Mouse (Mus musculus) MEL (cell line): ENCODE measurements around the gene Rac1. TPM values are rescaled to one million over a fixed set of nuclear protein-coding genes. Genes with fewer than 3 reads are reported as not detected.
A peak's percentile ranks its signal among the peaks of the same experiment; 100 is the strongest.

Experiments used
- DNase-seq: peaks from one replicate; pipeline ENCODE4 v3.0.0; 2011; ENCODE audit warnings: low read depth, low spot score
- H3K27ac ChIP-seq: 2 replicates; pipeline ENCODE4 v1.5.1; 2012; ENCODE audit warnings: low read depth, mild to moderate bottlenecking, control low read depth, low read length, moderate library complexity; ENCODE audit not compliant: control insufficient read depth
- H3K27me3 ChIP-seq, 2 experiments: fragments of 150-350 bp in 1 of 2; sonication (generic) in 1 of 2; 2 replicates each; pipeline ENCODE4 v1.6.1; 2012; ENCODE audit warnings: low read length in 2 of 2, mild to moderate bottlenecking in 2 of 2, improper control_type of control experiment in 1 of 2, moderate library complexity in 1 of 2; ENCODE audit not compliant: insufficient read depth in 2 of 2, control insufficient read depth in 1 of 2
- H3K36me3 ChIP-seq, 2 experiments: 2 replicates each; pipeline ENCODE4 v1.6.1; 2012 to 2014; ENCODE audit warnings: low read length in 2 of 2, improper control_type of control experiment in 1 of 2, inconsistent platforms in 1 of 2, mild to moderate bottlenecking in 1 of 2; ENCODE audit not compliant: insufficient read depth in 2 of 2, control insufficient read depth in 1 of 2
- H3K4me1 ChIP-seq, 2 experiments: fragments of 150-350 bp in 1 of 2; sonication (generic) in 1 of 2; 2 replicates each; pipeline ENCODE4 v1.6.1; 2012; ENCODE audit warnings: low read length in 2 of 2, improper control_type of control experiment in 1 of 2, mild to moderate bottlenecking in 1 of 2; ENCODE audit not compliant: insufficient read depth in 2 of 2, control insufficient read depth in 1 of 2
- H3K4me3 ChIP-seq, 2 experiments: fragments of 150-350 bp in 1 of 2; sonication (generic) in 1 of 2; 2 replicates each; pipeline ENCODE4 v1.5.1; 2012; ENCODE audit warnings: low read depth in 2 of 2, low read length in 2 of 2, mild to moderate bottlenecking in 2 of 2, moderate library complexity in 2 of 2, control low read depth in 1 of 2, improper control_type of control experiment in 1 of 2; ENCODE audit not compliant: control insufficient read depth in 1 of 2, insufficient read depth in 1 of 2
- H3K79me2 ChIP-seq: 2 replicates; pipeline ENCODE4 v1.6.1; 2012; ENCODE audit warnings: mild to moderate bottlenecking, low read length, moderate library complexity; ENCODE audit not compliant: control insufficient read depth, poor library complexity, insufficient read depth
- H3K9ac ChIP-seq: 2 replicates; pipeline ENCODE4 v1.6.1; 2012; ENCODE audit warnings: low read depth, mild to moderate bottlenecking, control low read depth, low read length, moderate library complexity; ENCODE audit not compliant: control insufficient read depth, poor library complexity, severe bottlenecking
- H3K9me3 ChIP-seq: fragments of 150-350 bp; sonication (generic); replicated peaks from 2 replicates; pipeline ENCODE4 v1.6.1; 2012; ENCODE audit warnings: mild to moderate bottlenecking, low read length, improper control_type of control experiment, moderate library complexity; ENCODE audit not compliant: insufficient read depth
- CHD2 ChIP-seq: IDR thresholded peaks from 2 replicates; pipeline ENCODE4 v1.6.1; 2011; ENCODE audit warnings: low read length, improper control_type of control experiment
- E2F4 ChIP-seq: IDR thresholded peaks from 2 replicates; pipeline ENCODE4 v1.6.1; 2011; ENCODE audit warnings: low read depth, low read length, improper control_type of control experiment, borderline replicate concordance
- ELF1 ChIP-seq: IDR thresholded peaks from 2 replicates; pipeline ENCODE4 v1.6.1; 2014; ENCODE audit warnings: low read depth, mild to moderate bottlenecking, inconsistent platforms, low read length, improper control_type of control experiment, moderate library complexity
- EP300 ChIP-seq, 2 experiments: IDR thresholded peaks; 2 replicates each; pipeline ENCODE4 v1.6.1; 2011; ENCODE audit warnings: improper control_type of control experiment in 2 of 2, low read length in 2 of 2, low read depth in 1 of 2, mild to moderate bottlenecking in 1 of 2
- GATA1 ChIP-seq: IDR thresholded peaks from 2 replicates; pipeline ENCODE4 v1.6.1; 2011; ENCODE audit warnings: low read depth, low read length, improper control_type of control experiment
- HCFC1 ChIP-seq: IDR thresholded peaks from 2 replicates; pipeline ENCODE4 v1.6.1; 2012; ENCODE audit warnings: low read depth, mild to moderate bottlenecking, inconsistent platforms, low read length, improper control_type of control experiment, moderate library complexity
- JUND ChIP-seq: IDR thresholded peaks from 2 replicates; pipeline ENCODE4 v1.6.1; 2011; ENCODE audit warnings: low read depth, mild to moderate bottlenecking, improper control_type of control experiment, low read length
- KAT2A ChIP-seq: conservative IDR thresholded peaks from 2 replicates; pipeline ENCODE4 v1.6.1; 2012; ENCODE audit warnings: low read depth, low read length, improper control_type of control experiment, inconsistent platforms
- MAFK ChIP-seq: IDR thresholded peaks from 2 replicates; pipeline ENCODE4 v1.6.1; 2011; ENCODE audit warnings: low read depth, mild to moderate bottlenecking, low read length, improper control_type of control experiment, borderline replicate concordance
- MAX ChIP-seq: IDR thresholded peaks from 2 replicates; pipeline ENCODE4 v1.6.1; 2011; ENCODE audit warnings: low read length, improper control_type of control experiment
- MAZ ChIP-seq: IDR thresholded peaks from 2 replicates; pipeline ENCODE4 v1.6.1; 2012; ENCODE audit warnings: low read depth, mild to moderate bottlenecking, inconsistent platforms, low read length, improper control_type of control experiment
- MEF2A ChIP-seq: IDR thresholded peaks from 2 replicates; pipeline ENCODE4 v1.6.1; 2014; ENCODE audit warnings: low read depth, mild to moderate bottlenecking, inconsistent platforms, low read length, improper control_type of control experiment; ENCODE audit not compliant: poor library complexity, insufficient replicate concordance, severe bottlenecking; ENCODE audit errors: extremely low read depth
- MXI1 ChIP-seq: IDR thresholded peaks from 2 replicates; pipeline ENCODE4 v1.6.1; 2011; ENCODE audit warnings: mild to moderate bottlenecking, low read depth, low read length, improper control_type of control experiment
- MYB ChIP-seq: IDR thresholded peaks from 2 replicates; pipeline ENCODE4 v1.6.1; 2011; ENCODE audit warnings: mild to moderate bottlenecking, low read depth, low read length, improper control_type of control experiment
- MYC ChIP-seq: IDR thresholded peaks from 2 replicates; pipeline ENCODE4 v1.6.1; 2011; ENCODE audit warnings: low read depth, mild to moderate bottlenecking, low read length, improper control_type of control experiment, moderate library complexity
- NELFE ChIP-seq: IDR thresholded peaks from 2 replicates; pipeline ENCODE4 v1.6.1; 2011; ENCODE audit warnings: low read depth, low read length, improper control_type of control experiment
- NRF1 ChIP-seq: IDR thresholded peaks from 2 replicates; pipeline ENCODE4 v1.6.1; 2014; ENCODE audit warnings: low read depth, mild to moderate bottlenecking, inconsistent platforms, low read length, improper control_type of control experiment, moderate library complexity; ENCODE audit not compliant: poor library complexity, insufficient read depth, severe bottlenecking
- POLR2A ChIP-seq, 2 experiments: IDR thresholded peaks; 2 replicates each; pipeline ENCODE4 v1.6.1; 2011 to 2012; ENCODE audit warnings: low read length in 2 of 2, mild to moderate bottlenecking in 2 of 2, control low read depth in 1 of 2, improper control_type of control experiment in 1 of 2, low read depth in 1 of 2, moderate library complexity in 1 of 2; ENCODE audit not compliant: control insufficient read depth in 1 of 2, insufficient read depth in 1 of 2, poor library complexity in 1 of 2
- POLR2AphosphoS2 ChIP-seq: IDR thresholded peaks from 2 replicates; pipeline ENCODE4 v1.6.1; 2011; ENCODE audit warnings: low read length, improper control_type of control experiment
- POLR2AphosphoS5 ChIP-seq: IDR thresholded peaks from 2 replicates; pipeline ENCODE4 v1.6.1; 2012; ENCODE audit warnings: low read depth, borderline replicate concordance, mild to moderate bottlenecking, inconsistent platforms, low read length, moderate library complexity, mixed read lengths
- RAD21 ChIP-seq: IDR thresholded peaks from 2 replicates; pipeline ENCODE4 v1.6.1; 2011; ENCODE audit warnings: mild to moderate bottlenecking, low read depth, low read length, improper control_type of control experiment
- RCOR1 ChIP-seq: IDR thresholded peaks from 2 replicates; pipeline ENCODE4 v1.6.1; 2012; ENCODE audit warnings: low read depth, mild to moderate bottlenecking, inconsistent platforms, low read length, improper control_type of control experiment
- SMC3 ChIP-seq: IDR thresholded peaks from 2 replicates; pipeline ENCODE4 v1.6.1; 2011; ENCODE audit warnings: low read depth, low read length, improper control_type of control experiment
- TAL1 ChIP-seq: IDR thresholded peaks from 2 replicates; pipeline ENCODE4 v1.6.1; 2012; ENCODE audit warnings: mild to moderate bottlenecking, inconsistent platforms, low read length, moderate library complexity, mixed read lengths
- TBP ChIP-seq: IDR thresholded peaks from 2 replicates; pipeline ENCODE4 v1.8.0; 2011; ENCODE audit warnings: low read depth, low read length, improper control_type of control experiment
- TCF12 ChIP-seq: IDR thresholded peaks from 2 replicates; pipeline ENCODE4 v1.6.1; 2014; ENCODE audit warnings: low read depth, mild to moderate bottlenecking, inconsistent platforms, low read length, improper control_type of control experiment, moderate library complexity
- UBTF ChIP-seq: IDR thresholded peaks from 2 replicates; pipeline ENCODE4 v1.6.1; 2012; ENCODE audit warnings: low read depth, mild to moderate bottlenecking, inconsistent platforms, low read length, improper control_type of control experiment, moderate library complexity, borderline replicate concordance; ENCODE audit not compliant: insufficient read depth
- USF1 ChIP-seq: IDR thresholded peaks from 2 replicates; pipeline ENCODE4 v1.6.1; 2014; ENCODE audit warnings: low read depth, mild to moderate bottlenecking, inconsistent platforms, low read length, improper control_type of control experiment, moderate library complexity
- USF2 ChIP-seq, 2 experiments: IDR thresholded peaks; 2 replicates each; pipeline ENCODE4 v1.6.1; 2011 to 2012; ENCODE audit warnings: improper control_type of control experiment in 2 of 2, low read length in 2 of 2, borderline replicate concordance in 1 of 2, inconsistent platforms in 1 of 2, low read depth in 1 of 2, mild to moderate bottlenecking in 1 of 2; ENCODE audit not compliant: insufficient read depth in 1 of 2
- ZNF384 ChIP-seq: IDR thresholded peaks from 2 replicates; pipeline ENCODE4 v1.6.1; 2012; ENCODE audit warnings: low read depth, mild to moderate bottlenecking, inconsistent platforms, low read length, improper control_type of control experiment
- polyA plus RNA-seq, 2 experiments: library from polyadenylated mRNA; stranded (reverse) in 1 of 2; unstranded in 1 of 2; fragments of >175 nt in 1 of 2; fragments of >200 nt in 1 of 2; gene quantifications; 2 replicates each; pipeline versions ENCODE4 v1.2.1 to v1.2.4; 2012; ENCODE audit warnings: low replicate concordance in 2 of 2, low read depth in 1 of 2; ENCODE audit not compliant: insufficient read length in 2 of 2, insufficient read depth in 1 of 2, missing spikeins in 1 of 2
- total RNA-seq: library from RNA; depleted of rRNA; stranded (reverse); fragments of 300-350 nt; gene quantifications from 2 replicates; pipeline ENCODE4 v1.2.3, GENCODE M21; 2012

The Rac1 gene
- total and polyA plus RNA-seq, 3 experiments, result 105 to 251 (median 134) TPM

DNA sequence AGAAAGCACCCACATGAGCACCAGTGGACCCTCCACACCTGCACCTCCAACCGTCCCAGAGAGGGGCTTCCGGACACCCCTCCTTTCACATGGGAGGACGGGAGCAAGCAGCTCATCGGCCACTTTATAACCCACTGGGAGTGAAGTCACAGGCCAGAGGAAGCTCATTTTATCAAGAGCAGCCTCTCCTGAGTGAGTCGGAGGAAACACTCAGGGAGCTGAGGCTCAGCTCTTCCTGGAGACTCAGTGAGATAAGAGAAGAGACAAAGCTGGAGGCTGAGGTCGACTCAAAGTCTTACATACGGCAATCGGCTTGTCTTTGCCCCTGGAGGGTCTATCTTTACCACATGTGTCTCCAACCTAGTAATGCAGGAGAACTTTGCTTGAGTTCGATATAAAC lies 18.5 kb downstream of the Rac1 start:
- Histone ChIP-seq H3K27me3 (no peaks in the 10 kb centered on the region), H3K79me2 (peaks cover 20% of the 10 kb centered on the region), H3K27ac (peak overlapping the region; percentile 81), H3K9me3 (no peaks in the 10 kb centered on the region), H3K36me3 (peaks cover 17 to 20% of the 10 kb centered on the region in 2 experiments), H3K4me1 (peaks cover 3 to 14% of the 10 kb centered on the region in 2 experiments), H3K9ac (peak overlapping the region; percentile 44), H3K4me3 (peak overlapping the region in 1 of 2 experiments; percentile 8; a peak in 1 of 4 replicates)
- peak; percentile 68 for DNase-seq
- TF ChIP-seq TBP (no peak), SMC3 (no peak), KAT2A (no peak), UBTF (no peak), TCF12 (no peak), MAZ (no peak), RCOR1 (0 out of 2 replicates have a peak, but pooled peaks have one; percentile 41), TAL1 (no peak), GATA1 (peak; percentile 57; the same call in 1 of the 2 replicates), MXI1 (no peak), E2F4 (no peak), NELFE (no peak), MYB (no peak), NRF1 (no peak), MEF2A (no peak), JUND (no peak), ZNF384 (no peak), RAD21 (no peak), POLR2A (IDR thresholded peaks at IDR 0.05; ENCODE audit: control insufficient read depth in 1 of 2, insufficient read depth in 1 of 2, low read depth in 1 of 2, low read length in 2 of 2, poor library complexity in 1 of 2) (no peak; a peak in 1 of 4 replicates), ELF1 (0 out of 2 replicates have a peak, but pooled peaks have one; percentile 6), EP300 (IDR thresholded peaks at IDR 0.05; ENCODE audit: low read depth in 1 of 2, low read length in 2 of 2) (peak in 1 of 2 experiments; percentile 19; a peak in 1 of 4 replicates)

- Histone ChIP-seq H3K9me3 (no peaks in the 10 kb centered on the region), H3K9ac (no peak overlapping the region), H3K4me3 (no peak overlapping the region)
- TF ChIP-seq MXI1 (no peak), HCFC1 (no peak), CHD2 (no peak), MAZ (no peak), MYC (no peak), MAX (no peak), MYB (no peak), GATA1 (no peak), TAL1 (no peak), POLR2AphosphoS5 (no peak), MAFK (no peak), POLR2AphosphoS2 (no peak), E2F4 (no peak), USF2 (IDR thresholded peaks at IDR 0.05; ENCODE audit: borderline replicate concordance in 1 of 2, insufficient read depth in 1 of 2, low read depth in 1 of 2, low read length in 2 of 2) (no peak), USF1 (no peak), MEF2A (no peak), RAD21 (no peak)
- TF ChIP-seq, all 39 proteins: peak for 0
- no peak overlapping the region for H3K27ac ChIP-seq
- H3K4me1 ChIP-seq, result peaks cover 3 to 12% of the 10 kb centered on the region in 2 experiments
- peaks cover 10 to 16% of the 10 kb centered on the region in 2 experiments for H3K36me3 ChIP-seq
- H3K27me3 ChIP-seq, result no peaks in the 10 kb centered on the region
- DNase-seq, result no peak
- peaks cover 9% of the 10 kb centered on the region for H3K79me2 ChIP-seq
These were observed 22.3 kb downstream of the Rac1 start for GRCm38 (mm10) chr5:143505545-143505944.
